Mouse (Mus musculus) thymus, adult 2 months (tissue): Measurements from ENCODE around the gene Sdhc. TPM values are rescaled to one million over a fixed set of nuclear protein-coding genes. Genes with fewer than 3 reads are reported as not detected.

Experiments used
- DNase-seq: peaks from one replicate; pipeline ENCODE4 v3.0.0; 2021
- H3K27ac ChIP-seq: fragments of 200-500 bp; 2 replicates; pipeline ENCODE4 v1.5.1; 2012; ENCODE audit warnings: low read length, control low read depth; ENCODE audit not compliant: control insufficient read depth, insufficient read depth
- H3K27me3 ChIP-seq: fragments of 200-500 bp; 2 replicates; pipeline ENCODE4 v1.6.1; 2012; ENCODE audit warnings: mild to moderate bottlenecking, low read length, moderate library complexity, mixed read lengths; ENCODE audit not compliant: control insufficient read depth, insufficient read depth
- H3K36me3 ChIP-seq: fragments of 200-500 bp; 2 replicates; pipeline ENCODE4 v1.6.1; 2012; ENCODE audit warnings: mild to moderate bottlenecking, low read length, moderate library complexity; ENCODE audit not compliant: control insufficient read depth, insufficient read depth
- H3K4me1 ChIP-seq: fragments of 200-500 bp; replicated peaks from 2 replicates; pipeline ENCODE4 v1.6.1; 2012; ENCODE audit warnings: low read length; ENCODE audit not compliant: control insufficient read depth, insufficient read depth
- H3K4me3 ChIP-seq: fragments of 200-500 bp; 2 replicates; pipeline ENCODE4 v1.5.1; 2012; ENCODE audit warnings: mild to moderate bottlenecking, low read length, control low read depth, moderate library complexity; ENCODE audit not compliant: control insufficient read depth, insufficient read depth
- CTCF ChIP-seq: fragments of 200-500 bp; IDR thresholded peaks from 2 replicates; pipeline ENCODE4 v1.5.1; 2012; ENCODE audit warnings: mild to moderate bottlenecking, control low read depth, low read length, moderate library complexity, borderline replicate concordance; ENCODE audit not compliant: control insufficient read depth, poor library complexity, insufficient read depth; ENCODE audit errors: extremely low read depth
- POLR2A ChIP-seq: fragments of 200-500 bp; IDR thresholded peaks from 2 replicates; pipeline ENCODE4 v1.6.1; 2012; ENCODE audit warnings: mild to moderate bottlenecking, low read length, control low read depth, moderate library complexity; ENCODE audit not compliant: control insufficient read depth, poor library complexity, insufficient read depth; ENCODE audit errors: extremely low read depth
- WGBS: fragments of 180-500 bp; shearing (Covaris S2); methylation state at CpG from one replicate; pipeline ENCODE4 v1.1.7; 2018; 5-methylcytosine and 5-hydroxymethylcytosine counted together
- polyA plus RNA-seq: library from polyadenylated mRNA; depleted of rRNA; stranded (reverse); fragments of >200 nt; gene quantifications from 2 replicates; pipeline ENCODE4 v1.2.3, GENCODE M21; 2012

Sdhc gene
- polyA plus RNA-seq, 1 experiment = 231 TPM

DNA sequence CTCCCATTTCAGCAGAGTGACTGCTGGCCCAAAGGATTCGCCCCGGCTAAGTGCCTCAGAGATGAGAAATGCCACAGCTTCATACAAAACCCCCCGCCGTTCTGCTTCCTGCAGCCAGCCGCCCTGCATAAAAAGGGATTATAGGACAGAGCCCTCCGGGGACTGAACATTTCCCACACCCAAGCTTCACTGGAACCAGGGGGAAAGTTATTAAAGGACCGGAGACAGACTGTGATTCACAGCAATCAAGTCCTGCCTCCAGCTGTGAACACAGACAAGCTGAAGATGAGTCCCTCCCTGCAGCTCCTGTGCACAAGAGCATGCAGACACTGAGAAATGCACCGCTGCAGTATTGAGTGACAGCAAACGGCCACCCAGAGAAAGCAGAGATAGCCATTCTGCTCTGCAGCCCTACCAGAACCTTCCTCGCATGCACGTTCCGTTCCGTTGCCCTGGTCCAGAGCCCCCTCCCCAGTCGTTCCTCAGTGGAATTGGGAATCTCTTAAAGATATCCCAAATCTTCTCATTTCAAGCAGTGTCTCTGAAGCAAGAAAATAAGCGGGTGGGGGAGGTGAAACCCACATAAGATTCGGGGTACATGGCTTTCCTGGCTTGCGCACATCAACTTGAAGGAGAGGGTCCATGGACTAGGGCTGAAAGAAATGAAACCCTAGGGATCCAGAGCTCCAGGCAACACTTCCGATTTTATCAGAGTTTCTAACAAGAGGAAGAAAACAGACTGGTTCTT is 42.9 kb upstream of the Sdhc start:
- H3K27me3 ChIP-seq = peaks cover 13% of the 10 kb centered on the region
- no peak overlapping the region for H3K4me3 ChIP-seq
- no peak overlapping the region for H3K27ac ChIP-seq
- no peak for TF ChIP-seq CTCF
- TF ChIP-seq POLR2A = no peak
- no peaks in the 10 kb centered on the region for H3K36me3 ChIP-seq
- no peaks in the 10 kb centered on the region for H3K4me1 ChIP-seq
- no peak for DNase-seq
- 83% methylated on average over 18 of the region's 18 CpGs for WGBS

- no peaks in the 10 kb centered on the region for H3K36me3 ChIP-seq
- no peak overlapping the region for H3K4me3 ChIP-seq
- no peak for TF ChIP-seq POLR2A
- no peak for TF ChIP-seq CTCF
- DNase-seq = no peak
- H3K4me1 ChIP-seq = no peaks in the 10 kb centered on the region
- peaks cover 13% of the 10 kb centered on the region for H3K27me3 ChIP-seq
- H3K27ac ChIP-seq = no peak overlapping the region
- WGBS = 91% methylated on average over 10 of the region's 10 CpGs
Measured at GRCm38 (mm10) chr1:171192283-171192682, 41.9 kb upstream of the Sdhc start.

GRCm38 (mm10) chr1:171190832-171191231 is 40.4 kb upstream of the Sdhc start:
- H3K4me3 ChIP-seq = no peak overlapping the region
- 97% methylated on average over 9 of the region's 9 CpGs for WGBS
- TF ChIP-seq CTCF = no peak
- TF ChIP-seq POLR2A = no peak
- no peak overlapping the region for H3K27ac ChIP-seq
- H3K36me3 ChIP-seq = no peaks in the 10 kb centered on the region
- H3K27me3 ChIP-seq = peaks cover 8% of the 10 kb centered on the region; the same call in 1 of the 2 replicates
- no peaks in the 10 kb centered on the region for H3K4me1 ChIP-seq
- DNase-seq = no peak

- WGBS = 90% methylated on average over 14 of the region's 14 CpGs
- TF ChIP-seq POLR2A = no peak
- H3K27ac ChIP-seq = no peak overlapping the region
- H3K4me1 ChIP-seq = no peaks in the 10 kb centered on the region
- no peak for DNase-seq
- no peak overlapping the region for H3K4me3 ChIP-seq
- no peaks in the 10 kb centered on the region for H3K36me3 ChIP-seq
- H3K27me3 ChIP-seq = peaks cover 2% of the 10 kb centered on the region; the same call in 1 of the 2 replicates
Measured at GRCm38 (mm10) chr1:171189476-171190114, 39.2 kb upstream of the Sdhc start.

DNA sequence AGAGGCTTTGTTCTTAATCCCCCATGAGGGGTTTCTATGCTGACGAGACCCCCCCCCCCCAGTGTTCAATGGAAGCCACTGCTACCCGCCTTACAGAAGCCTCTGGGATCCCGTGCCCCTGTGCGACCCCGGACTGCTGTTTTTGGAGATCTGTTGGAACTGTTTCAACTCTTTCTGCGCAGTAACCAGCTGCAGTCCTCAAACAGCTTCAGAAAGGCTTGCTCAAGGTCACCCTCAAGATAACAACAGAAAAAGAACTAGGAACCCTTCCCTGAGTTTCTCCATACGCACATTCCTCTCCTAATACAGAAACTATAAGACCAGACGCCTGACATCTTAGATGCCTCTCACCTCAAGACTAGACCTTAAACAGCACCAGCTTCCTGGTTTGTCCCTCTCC is 38.6 kb upstream of the Sdhc start:
- Histone ChIP-seq H3K36me3 (no peaks in the 10 kb centered on the region), H3K27ac (no peak overlapping the region), H3K4me3 (no peak overlapping the region), H3K27me3 (peaks cover 2% of the 10 kb centered on the region; the same call in 1 of the 2 replicates), H3K4me1 (no peaks in the 10 kb centered on the region)
- no peak for DNase-seq
- TF ChIP-seq CTCF (no peak), POLR2A (no peak)
- WGBS = 85% methylated on average over 8 of the region's 8 CpGs

GRCm38 (mm10) chr1:171187851-171188700 is 37.7 kb upstream of the Sdhc start:
- Histone ChIP-seq H3K4me3 (no peak overlapping the region), H3K4me1 (no peaks in the 10 kb centered on the region; the same call in 1 of the 2 replicates), H3K27me3 (0 out of 2 replicates have a peak, but pooled peaks cover 2% of the 10 kb centered on the region), H3K36me3 (no peaks in the 10 kb centered on the region), H3K27ac (no peak overlapping the region)
- 19% methylated on average over 13 of the region's 13 CpGs for whole genome bisulfite sequencing
- DNase-seq = no peak
- TF ChIP-seq POLR2A = no peak
- TF ChIP-seq CTCF = no peak
